Mouse (Mus musculus) frontal cortex, postnatal 14 days (tissue): ENCODE measurements around the gene Plxna1.

Experiments used
- DNase-seq, 2 experiments: peaks; one replicate each; pipeline ENCODE4 v3.0.0; 2022; ENCODE audit warnings: low spot score in 2 of 2

The Plxna1 gene

GRCm38 (mm10) chr6:89361418-89362280 is 771 bp downstream of the Plxna1 start:
- DNase-seq = no peak

- no peak for DNase-seq
Measured at GRCm38 (mm10) chr6:89360709-89361417, 1.6 kb downstream of the Plxna1 start.

GRCm38 (mm10) chr6:89359771-89360708 is 2.4 kb downstream of the Plxna1 start:
- no peak for DNase-seq

GRCm38 (mm10) chr6:89359192-89359591 is 3.2 kb downstream of the Plxna1 start:
- DNase-seq = no peak

GRCm38 (mm10) chr6:89355661-89356060 is 6.8 kb downstream of the Plxna1 start:
- no peak for DNase-seq

- DNase-seq = no peak
Measured at GRCm38 (mm10) chr6:89354726-89355125, 7.7 kb downstream of the Plxna1 start.

- no peak for DNase-seq
Measured at GRCm38 (mm10) chr6:89354076-89354475, 8.3 kb downstream of the Plxna1 start.

- no peak for DNase-seq
Measured at GRCm38 (mm10) chr6:89353101-89353500, 9.3 kb downstream of the Plxna1 start.

- no peak for DNase-seq
Measured at GRCm38 (mm10) chr6:89351441-89352137, 10.8 kb downstream of the Plxna1 start.

GRCm38 (mm10) chr6:89350520-89350919 is 11.9 kb downstream of the Plxna1 start:
- DNase-seq = no peak

- DNase-seq = no peak
Measured at GRCm38 (mm10) chr6:89350037-89350515, 12.3 kb downstream of the Plxna1 start.

GRCm38 (mm10) chr6:89348363-89348762 is 14.1 kb downstream of the Plxna1 start:
- DNase-seq = no peak

GRCm38 (mm10) chr6:89347792-89348191 is 14.6 kb downstream of the Plxna1 start:
- DNase-seq = no peak

GRCm38 (mm10) chr6:89345855-89346254 is 16.6 kb downstream of the Plxna1 start:
- no peak for DNase-seq

- DNase-seq = no peak
Measured at GRCm38 (mm10) chr6:89345486-89345785, 17.0 kb downstream of the Plxna1 start.

GRCm38 (mm10) chr6:89344613-89345485 is 17.6 kb downstream of the Plxna1 start:
- DNase-seq = peak in 1 of 2 experiments; percentile 40

GRCm38 (mm10) chr6:89341981-89342380 is 20.4 kb downstream of the Plxna1 start:
- DNase-seq = no peak

- DNase-seq = peak in 1 of 2 experiments; percentile 60
Measured at GRCm38 (mm10) chr6:89339447-89339846, 23.0 kb downstream of the Plxna1 start.

- no peak for DNase-seq
Measured at GRCm38 (mm10) chr6:89338733-89339132, 23.7 kb downstream of the Plxna1 start.

- DNase-seq = no peak
Measured at GRCm38 (mm10) chr6:89337574-89337973, 24.8 kb downstream of the Plxna1 start.
